Mouse (Mus musculus) intestine, embryonic 15.5 days (tissue): Measurements from ENCODE around the gene Kif21b. TPM values are rescaled to one million over a fixed set of nuclear protein-coding genes. Genes with fewer than 3 reads are reported as not detected.

ENCODE experiments used
- ATAC-seq: fragments of 200-750 bp; cut with Nextera tagmentation; 2 replicates; pipeline ENCODE4 v1.8.0; 2017; ENCODE audit warnings: moderate TSS enrichment, moderate library complexity
- H3K27ac ChIP-seq: fragments of 300-500 bp; sonication (generic); 2 replicates; pipeline ENCODE4 v1.5.1; 2015; ENCODE audit warnings: mild to moderate bottlenecking, inconsistent platforms
- H3K27me3 ChIP-seq: fragments of 300-500 bp; sonication (generic); replicated peaks from 2 replicates; pipeline ENCODE4 v1.6.1; 2015; ENCODE audit warnings: inconsistent platforms
- H3K36me3 ChIP-seq: fragments of 300-500 bp; sonication (generic); 2 replicates; pipeline ENCODE4 v1.6.1; 2015; ENCODE audit warnings: inconsistent platforms
- H3K4me1 ChIP-seq: fragments of 300-500 bp; sonication (generic); replicated peaks from 2 replicates; pipeline ENCODE4 v1.6.1; 2015; ENCODE audit warnings: inconsistent platforms
- H3K4me2 ChIP-seq: fragments of 300-500 bp; sonication (generic); replicated peaks from 2 replicates; pipeline ENCODE4 v1.6.1; 2015; ENCODE audit warnings: mild to moderate bottlenecking, inconsistent platforms
- H3K4me3 ChIP-seq: fragments of 300-500 bp; sonication (generic); replicated peaks from 2 replicates; pipeline ENCODE4 v1.5.1; 2015; ENCODE audit warnings: inconsistent platforms
- H3K9ac ChIP-seq: fragments of 300-500 bp; sonication (generic); 2 replicates; pipeline ENCODE4 v1.6.1; 2015; ENCODE audit warnings: inconsistent platforms
- H3K9me3 ChIP-seq: fragments of 300-500 bp; sonication (generic); 2 replicates; pipeline ENCODE4 v1.6.1; 2016; ENCODE audit warnings: inconsistent platforms
- WGBS: fragments of 180-500 bp; shearing (Covaris S2); methylation state at CpG from one replicate; pipeline ENCODE4 v1.1.7; 2015; 5-methylcytosine and 5-hydroxymethylcytosine counted together
- polyA plus RNA-seq: library from polyadenylated mRNA; unstranded; fragments of >200 nt; fragmentation: Nextera tagmentation; extraction: Ambion mirVana; gene quantifications from 2 replicates; pipeline ENCODE4 v1.2.1, GENCODE M21; 2015

Kif21b gene
- polyA plus RNA-seq: 4.1 and 5.9 TPM in 2 replicates

- no peaks in the 10 kb centered on the region for H3K9me3 ChIP-seq
- H3K36me3 ChIP-seq: no peaks in the 10 kb centered on the region
Measured at GRCm38 (mm10) chr1:136130951-136131558, at the start of gene Kif21b. Gene Kif21b, plus strand, starts transcription at chr1:136131389.

GRCm38 (mm10) chr1:136085988-136086685 lies 45.1 kb upstream of the Kif21b start:
- H3K4me2 ChIP-seq: no peak overlapping the region
- H3K9ac ChIP-seq: no peak overlapping the region
- H3K27me3 ChIP-seq: no peaks in the 10 kb centered on the region
- H3K36me3 ChIP-seq: no peaks in the 10 kb centered on the region
- 81% methylated on average over 3 of the region's 3 CpGs for WGBS
- no peaks in the 10 kb centered on the region for H3K4me1 ChIP-seq
- no peak overlapping the region for H3K27ac ChIP-seq
- no peaks in the 10 kb centered on the region for H3K9me3 ChIP-seq
- no peak for ATAC-seq
- no peak overlapping the region for H3K4me3 ChIP-seq

More at GRCm38 (mm10) chr1:136130951-136131558, at the start of gene Kif21b:
- Histone ChIP-seq H3K4me3 (peak within 1 kb of the TSS; percentile 84), H3K9ac (peak within 1 kb of the TSS; percentile 89), H3K27me3 (no peaks in the 10 kb centered on the region), H3K4me1 (peaks cover 77% of the 10 kb centered on the region), H3K27ac (peak within 1 kb of the TSS; percentile 77), H3K4me2 (peak within 1 kb of the TSS; percentile 95)
- WGBS: 2% methylated on average over 40 of the region's 42 CpGs
- peak; percentile 84 for ATAC-seq

GRCm38 (mm10) chr1:136089368-136090165 lies 41.6 kb upstream of the Kif21b start:
- H3K9ac ChIP-seq: no peak overlapping the region
- no peak for ATAC-seq
- H3K4me2 ChIP-seq: no peak overlapping the region
- H3K4me1 ChIP-seq: no peaks in the 10 kb centered on the region
- no peaks in the 10 kb centered on the region for H3K9me3 ChIP-seq
- H3K36me3 ChIP-seq: no peaks in the 10 kb centered on the region
- no peaks in the 10 kb centered on the region for H3K27me3 ChIP-seq
- H3K4me3 ChIP-seq: no peak overlapping the region
- 74% methylated on average over 9 of the region's 9 CpGs for WGBS
- H3K27ac ChIP-seq: no peak overlapping the region

GRCm38 (mm10) chr1:136093726-136094125 lies 37.5 kb upstream of the Kif21b start:
- Histone ChIP-seq H3K9me3 (no peaks in the 10 kb centered on the region), H3K36me3 (no peaks in the 10 kb centered on the region), H3K4me2 (no peak overlapping the region), H3K27ac (no peak overlapping the region), H3K4me3 (no peak overlapping the region), H3K9ac (no peak overlapping the region), H3K27me3 (no peaks in the 10 kb centered on the region), H3K4me1 (no peaks in the 10 kb centered on the region)
- WGBS: 72% methylated on average over 3 of the region's 3 CpGs
- ATAC-seq: no peak

GRCm38 (mm10) chr1:136094807-136095206 lies 36.4 kb upstream of the Kif21b start:
- WGBS: 79% methylated on average over 5 of the region's 5 CpGs
- Histone ChIP-seq H3K4me1 (no peaks in the 10 kb centered on the region), H3K36me3 (no peaks in the 10 kb centered on the region), H3K27me3 (no peaks in the 10 kb centered on the region), H3K4me3 (no peak overlapping the region), H3K9ac (no peak overlapping the region), H3K27ac (no peak overlapping the region), H3K9me3 (no peaks in the 10 kb centered on the region), H3K4me2 (no peak overlapping the region)
- no peak for ATAC-seq

GRCm38 (mm10) chr1:136102094-136102493 lies 29.1 kb upstream of the Kif21b start:
- Histone ChIP-seq H3K27ac (no peak overlapping the region), H3K4me3 (no peak overlapping the region), H3K4me2 (no peak overlapping the region), H3K36me3 (no peaks in the 10 kb centered on the region), H3K27me3 (no peaks in the 10 kb centered on the region), H3K9ac (no peak overlapping the region), H3K4me1 (no peaks in the 10 kb centered on the region), H3K9me3 (no peaks in the 10 kb centered on the region)
- 67% methylated on average over 4 of the region's 4 CpGs for WGBS
- no peak for ATAC-seq

- Histone ChIP-seq H3K27me3 (no peaks in the 10 kb centered on the region), H3K9ac (no peak overlapping the region), H3K9me3 (no peaks in the 10 kb centered on the region), H3K36me3 (no peaks in the 10 kb centered on the region), H3K4me2 (no peak overlapping the region), H3K4me1 (no peaks in the 10 kb centered on the region), H3K27ac (no peak overlapping the region), H3K4me3 (no peak overlapping the region)
- 72% methylated on average over 3 of the region's 3 CpGs for WGBS
- ATAC-seq: no peak
Measured at GRCm38 (mm10) chr1:136102551-136102950, 28.6 kb upstream of the Kif21b start.

- Histone ChIP-seq H3K9me3 (no peaks in the 10 kb centered on the region), H3K9ac (no peak overlapping the region), H3K4me2 (no peak overlapping the region), H3K4me1 (no peaks in the 10 kb centered on the region), H3K4me3 (no peak overlapping the region), H3K27ac (no peak overlapping the region), H3K36me3 (no peaks in the 10 kb centered on the region), H3K27me3 (no peaks in the 10 kb centered on the region)
- ATAC-seq: no peak
- WGBS: 80% methylated on average over 2 of the region's 2 CpGs
Measured at GRCm38 (mm10) chr1:136102981-136103380, 28.2 kb upstream of the Kif21b start.

GRCm38 (mm10) chr1:136103696-136104095 lies 27.5 kb upstream of the Kif21b start:
- Histone ChIP-seq H3K36me3 (no peaks in the 10 kb centered on the region), H3K27me3 (no peaks in the 10 kb centered on the region), H3K4me3 (no peak overlapping the region), H3K4me1 (no peaks in the 10 kb centered on the region), H3K9ac (no peak overlapping the region), H3K9me3 (no peaks in the 10 kb centered on the region), H3K27ac (no peak overlapping the region), H3K4me2 (no peak overlapping the region)
- WGBS: 87% methylated on average over 7 of the region's 7 CpGs
- no peak for ATAC-seq

GRCm38 (mm10) chr1:136104741-136105140 lies 26.4 kb upstream of the Kif21b start:
- H3K4me1 ChIP-seq: no peaks in the 10 kb centered on the region
- no peaks in the 10 kb centered on the region for H3K36me3 ChIP-seq
- H3K9ac ChIP-seq: no peak overlapping the region
- no peak overlapping the region for H3K4me3 ChIP-seq
- no peak overlapping the region for H3K27ac ChIP-seq
- no peaks in the 10 kb centered on the region for H3K9me3 ChIP-seq
- 44% methylated on average over 4 of the region's 4 CpGs for WGBS
- no peak overlapping the region for H3K4me2 ChIP-seq
- H3K27me3 ChIP-seq: no peaks in the 10 kb centered on the region
- ATAC-seq: no peak

- H3K36me3 ChIP-seq: no peaks in the 10 kb centered on the region
- ATAC-seq: no peak
- H3K9ac ChIP-seq: no peak overlapping the region
- no peak overlapping the region for H3K4me3 ChIP-seq
- no peaks in the 10 kb centered on the region for H3K9me3 ChIP-seq
- no peaks in the 10 kb centered on the region for H3K4me1 ChIP-seq
- no peaks in the 10 kb centered on the region for H3K27me3 ChIP-seq
- no peak overlapping the region for H3K27ac ChIP-seq
- 82% methylated on average over 2 of the region's 2 CpGs for WGBS
- no peak overlapping the region for H3K4me2 ChIP-seq
Measured at GRCm38 (mm10) chr1:136109464-136109863, 21.7 kb upstream of the Kif21b start.

GRCm38 (mm10) chr1:136116183-136116582 lies 15.0 kb upstream of the Kif21b start:
- Histone ChIP-seq H3K4me2 (no peak overlapping the region), H3K36me3 (no peaks in the 10 kb centered on the region), H3K4me1 (peaks cover 14% of the 10 kb centered on the region), H3K27ac (no peak overlapping the region), H3K27me3 (no peaks in the 10 kb centered on the region), H3K9me3 (no peaks in the 10 kb centered on the region), H3K4me3 (no peak overlapping the region), H3K9ac (no peak overlapping the region)
- 23% methylated on average over 3 of the region's 3 CpGs for WGBS
- no peak for ATAC-seq
